Mouse (Mus musculus): ENCODE measurements around the gene Tph2. TPM values are rescaled to one million over a fixed set of nuclear protein-coding genes. Genes with fewer than 3 reads are reported as not detected.
"Not testable (repeated sequence)": the region's sequence is repeated elsewhere in the genome, so short reads cannot be mapped to it uniquely, and the experiment has no call there.

Gene Tph2
- polyA plus RNA-seq, 1 experiment from 2014 or later: 13.8 TPM

DNA sequence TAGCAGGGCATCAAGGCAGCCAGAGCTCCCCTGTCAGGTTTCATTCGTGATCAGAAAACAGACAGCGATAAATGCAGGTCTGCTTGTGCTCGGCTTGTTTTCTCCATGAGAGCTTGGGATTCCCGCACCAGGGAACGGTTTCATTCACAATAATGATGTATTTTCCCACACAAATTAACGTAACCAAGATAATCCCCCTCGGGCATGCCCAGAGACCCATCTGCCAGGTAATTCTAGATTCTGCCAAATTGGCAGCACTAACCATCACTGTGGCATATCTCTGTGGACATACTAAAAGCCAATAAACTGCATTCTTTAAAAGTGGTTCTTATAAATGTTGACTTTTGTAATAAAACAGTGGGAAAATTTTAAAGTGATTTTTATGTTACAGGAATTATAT, 6.4 kb upstream of the Tph2 start:
- ATAC-seq: peak; percentile 74; the same call in 1 of the 2 replicates

GRCm38 (mm10) chr10:115187390-115187789, 2.6 kb upstream of the Tph2 start:
- Histone ChIP-seq H3K9me3 (ENCODE audit: control insufficient read depth, low read length) (no peaks in the 10 kb centered on the region), H3K27me3 (replicated peaks; ENCODE audit: control insufficient read depth, insufficient read depth, low read length) (no peaks in the 10 kb centered on the region), H3K9ac (ENCODE audit: low read depth, low read length) (no peak overlapping the region), H3K4me1 (ENCODE audit: control insufficient read depth, insufficient read depth, low read depth, low read length) (no peaks in the 10 kb centered on the region), H3K4me2 (ENCODE audit: low read length) (no peak overlapping the region), H3K4me3 (ENCODE audit: low read length) (no peak overlapping the region), H3K36me3 (ENCODE audit: control insufficient read depth, insufficient read depth, low read length) (no peaks in the 10 kb centered on the region), H3K27ac (ENCODE audit: low read depth, low read length) (no peak overlapping the region)
- no peak for ATAC-seq
- 77% methylated on average over 1 of the region's 1 CpGs for WGBS

More for the DNA sequence above, 6.4 kb upstream of the Tph2 start:
- 60% methylated on average over 7 of the region's 7 CpGs for WGBS
- Histone ChIP-seq H3K9me3 (ENCODE audit: control insufficient read depth, low read length) (no peaks in the 10 kb centered on the region), H3K4me1 (ENCODE audit: control insufficient read depth, insufficient read depth, low read depth, low read length) (no peaks in the 10 kb centered on the region), H3K9ac (ENCODE audit: low read depth, low read length) (no peak overlapping the region), H3K4me3 (ENCODE audit: low read length) (no peak overlapping the region), H3K27me3 (replicated peaks; ENCODE audit: control insufficient read depth, insufficient read depth, low read length) (no peaks in the 10 kb centered on the region), H3K4me2 (ENCODE audit: low read length) (no peak overlapping the region), H3K36me3 (ENCODE audit: control insufficient read depth, insufficient read depth, low read length) (no peaks in the 10 kb centered on the region), H3K27ac (ENCODE audit: low read depth, low read length) (no peak overlapping the region)

DNA sequence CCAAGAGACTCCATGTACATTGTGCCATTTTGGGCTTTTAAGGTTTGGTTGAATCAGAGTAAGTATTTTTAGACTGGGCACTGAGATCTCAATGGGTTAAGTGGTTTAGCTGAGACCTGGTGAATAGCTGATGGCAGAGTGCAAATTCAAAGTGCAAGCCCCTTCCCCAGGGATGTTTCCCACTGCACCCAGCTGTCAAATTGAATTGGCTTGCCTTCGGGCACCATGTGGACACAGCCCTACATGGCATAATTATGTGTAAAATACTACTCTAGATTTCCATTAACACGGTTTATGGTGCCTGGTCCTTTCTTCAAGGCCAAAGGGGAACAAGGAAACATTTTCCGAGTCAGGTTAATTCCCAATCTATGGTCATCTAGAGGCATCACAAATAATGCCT, 3.8 kb downstream of the Tph2 start:
- WGBS: 25% methylated on average over 3 of the region's 3 CpGs
- H3K36me3 ChIP-seq (ENCODE audit: control insufficient read depth, insufficient read depth, low read length): no peaks in the 10 kb centered on the region
- no peak overlapping the region for H3K4me2 ChIP-seq (ENCODE audit: low read length)
- no peak overlapping the region for H3K9ac ChIP-seq (ENCODE audit: low read depth, low read length)
- no peak overlapping the region for H3K4me3 ChIP-seq (ENCODE audit: low read length)
- no peak overlapping the region for H3K27ac ChIP-seq (ENCODE audit: low read depth, low read length)
- 0 out of 2 replicates have a peak, but pooled peaks have one; percentile 22 for ATAC-seq
- no peaks in the 10 kb centered on the region for H3K27me3 ChIP-seq (replicated peaks; ENCODE audit: control insufficient read depth, insufficient read depth, low read length)
- H3K4me1 ChIP-seq (ENCODE audit: control insufficient read depth, insufficient read depth, low read depth, low read length): no peaks in the 10 kb centered on the region
- no peaks in the 10 kb centered on the region for H3K9me3 ChIP-seq (ENCODE audit: control insufficient read depth, low read length)

GRCm38 (mm10) chr10:115178019-115178418, 6.8 kb downstream of the Tph2 start:
- H3K4me3 ChIP-seq (ENCODE audit: low read length); H3K9ac ChIP-seq (ENCODE audit: low read depth, low read length); H3K4me2 ChIP-seq (ENCODE audit: low read length); H3K4me1 ChIP-seq (ENCODE audit: control insufficient read depth, insufficient read depth, low read depth, low read length); H3K27ac ChIP-seq (ENCODE audit: low read depth, low read length); ATAC-seq; H3K9me3 ChIP-seq (ENCODE audit: control insufficient read depth, low read length); H3K27me3 ChIP-seq (replicated peaks; ENCODE audit: control insufficient read depth, insufficient read depth, low read length); H3K36me3 ChIP-seq (ENCODE audit: control insufficient read depth, insufficient read depth, low read length): not testable (repeated sequence)
- WGBS: 68% methylated on average over 6 of the region's 6 CpGs

DNA sequence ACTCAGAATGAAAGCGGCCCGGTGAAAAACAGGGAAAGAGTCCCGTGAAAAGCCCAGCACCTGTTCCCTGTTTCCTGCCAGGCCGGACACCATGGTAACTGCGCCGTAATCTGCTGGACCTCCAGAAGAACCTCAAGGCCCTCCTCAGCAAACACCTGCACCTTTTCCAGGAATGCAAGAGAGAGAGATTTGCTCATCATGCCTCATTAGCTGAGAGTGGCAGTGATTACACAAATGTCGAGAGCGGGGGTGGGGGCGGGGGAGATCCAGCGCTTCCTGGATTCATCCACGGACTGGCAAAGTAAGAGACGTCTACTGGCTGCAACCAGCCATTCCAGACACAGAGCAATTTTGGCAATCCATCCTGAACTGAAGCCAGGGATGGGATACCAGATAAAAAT, 9.2 kb downstream of the Tph2 start:
- peak overlapping the region; percentile 38 for H3K4me2 ChIP-seq (ENCODE audit: low read length)
- H3K9ac ChIP-seq (ENCODE audit: low read depth, low read length): no peak overlapping the region
- ATAC-seq: peak; percentile 69
- H3K27me3 ChIP-seq (replicated peaks; ENCODE audit: control insufficient read depth, insufficient read depth, low read length): no peaks in the 10 kb centered on the region
- no peaks in the 10 kb centered on the region for H3K4me1 ChIP-seq (ENCODE audit: control insufficient read depth, insufficient read depth, low read depth, low read length)
- WGBS: 36% methylated on average over 12 of the region's 12 CpGs
- H3K27ac ChIP-seq (ENCODE audit: low read depth, low read length): no peak overlapping the region
- H3K4me3 ChIP-seq (ENCODE audit: low read length): no peak overlapping the region
- H3K36me3 ChIP-seq (ENCODE audit: control insufficient read depth, insufficient read depth, low read length): no peaks in the 10 kb centered on the region
- no peaks in the 10 kb centered on the region for H3K9me3 ChIP-seq (ENCODE audit: control insufficient read depth, low read length)

DNA sequence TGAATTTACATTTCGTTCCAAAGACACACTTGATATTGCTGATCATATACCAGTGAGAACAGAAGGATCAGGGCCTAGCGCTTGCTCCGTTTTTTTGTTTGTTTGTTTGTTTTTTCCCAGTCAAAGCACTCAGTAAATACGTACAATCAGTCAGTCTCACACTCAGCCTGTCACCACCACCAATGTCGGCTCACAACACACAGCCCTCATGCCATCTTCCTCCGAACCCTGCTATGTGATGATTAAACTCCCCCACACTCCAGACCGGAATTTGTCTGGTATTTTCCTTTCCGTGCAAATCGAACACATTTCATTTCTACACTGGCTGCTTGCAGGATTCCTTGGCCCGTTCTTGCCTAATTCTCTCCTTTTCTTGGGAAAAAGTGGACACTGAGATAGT, 11.5 kb downstream of the Tph2 start:
- no peak overlapping the region for H3K4me2 ChIP-seq (ENCODE audit: low read length)
- H3K36me3 ChIP-seq (ENCODE audit: control insufficient read depth, insufficient read depth, low read length): no peaks in the 10 kb centered on the region
- peaks cover 5% of the 10 kb centered on the region for H3K4me1 ChIP-seq (ENCODE audit: control insufficient read depth, insufficient read depth, low read depth, low read length)
- H3K9ac ChIP-seq (ENCODE audit: low read depth, low read length): no peak overlapping the region
- WGBS: 82% methylated on average over 10 of the region's 10 CpGs
- no peak for ATAC-seq
- no peak overlapping the region for H3K4me3 ChIP-seq (ENCODE audit: low read length)
- no peaks in the 10 kb centered on the region for H3K9me3 ChIP-seq (ENCODE audit: control insufficient read depth, low read length)
- no peaks in the 10 kb centered on the region for H3K27me3 ChIP-seq (replicated peaks; ENCODE audit: control insufficient read depth, insufficient read depth, low read length)
- H3K27ac ChIP-seq (ENCODE audit: low read depth, low read length): no peak overlapping the region

GRCm38 (mm10) chr10:115171351-115171818, 13.4 kb downstream of the Tph2 start:
- no peaks in the 10 kb centered on the region for H3K36me3 ChIP-seq (ENCODE audit: control insufficient read depth, insufficient read depth, low read length)
- WGBS: 30% methylated on average over 8 of the region's 8 CpGs

GRCm38 (mm10) chr10:115170496-115171350, 14.1 kb downstream of the Tph2 start:
- 0 out of 2 replicates have a peak, but pooled peaks have one; percentile 18 for ATAC-seq
- Histone ChIP-seq H3K36me3 (ENCODE audit: control insufficient read depth, insufficient read depth, low read length) (no peaks in the 10 kb centered on the region), H3K27ac (ENCODE audit: low read depth, low read length) (no peak overlapping the region), H3K9me3 (ENCODE audit: control insufficient read depth, low read length) (no peaks in the 10 kb centered on the region), H3K4me2 (ENCODE audit: low read length) (no peak overlapping the region), H3K9ac (ENCODE audit: low read depth, low read length) (no peak overlapping the region), H3K27me3 (replicated peaks; ENCODE audit: control insufficient read depth, insufficient read depth, low read length) (no peaks in the 10 kb centered on the region), H3K4me1 (ENCODE audit: control insufficient read depth, insufficient read depth, low read depth, low read length) (peaks cover 5% of the 10 kb centered on the region), H3K4me3 (ENCODE audit: low read length) (no peak overlapping the region)
- WGBS: 77% methylated on average over 7 of the region's 7 CpGs

More at GRCm38 (mm10) chr10:115171351-115171818, 13.4 kb downstream of the Tph2 start:
- Histone ChIP-seq H3K9me3 (ENCODE audit: control insufficient read depth, low read length) (no peaks in the 10 kb centered on the region), H3K4me2 (ENCODE audit: low read length) (no peak overlapping the region), H3K4me1 (ENCODE audit: control insufficient read depth, insufficient read depth, low read depth, low read length) (peaks cover 5% of the 10 kb centered on the region), H3K9ac (ENCODE audit: low read depth, low read length) (no peak overlapping the region), H3K27ac (ENCODE audit: low read depth, low read length) (no peak overlapping the region), H3K4me3 (ENCODE audit: low read length) (no peak overlapping the region), H3K27me3 (replicated peaks; ENCODE audit: control insufficient read depth, insufficient read depth, low read length) (no peaks in the 10 kb centered on the region)
- ATAC-seq: peak; percentile 84

- H3K9ac ChIP-seq (ENCODE audit: low read depth, low read length): no peak overlapping the region
- H3K9me3 ChIP-seq (ENCODE audit: control insufficient read depth, low read length): no peaks in the 10 kb centered on the region
- ATAC-seq: 0 out of 2 replicates have a peak, but pooled peaks have one; percentile 47
- H3K4me1 ChIP-seq (ENCODE audit: control insufficient read depth, insufficient read depth, low read depth, low read length): peaks cover 5% of the 10 kb centered on the region
- no peaks in the 10 kb centered on the region for H3K27me3 ChIP-seq (replicated peaks; ENCODE audit: control insufficient read depth, insufficient read depth, low read length)
- H3K4me3 ChIP-seq (ENCODE audit: low read length): no peak overlapping the region
- WGBS: 18% methylated on average over 9 of the region's 9 CpGs
- no peak overlapping the region for H3K27ac ChIP-seq (ENCODE audit: low read depth, low read length)
- no peaks in the 10 kb centered on the region for H3K36me3 ChIP-seq (ENCODE audit: control insufficient read depth, insufficient read depth, low read length)
- H3K4me2 ChIP-seq (ENCODE audit: low read length): peak overlapping the region; percentile 12; the same call in 1 of the 2 replicates
These were observed 15.4 kb downstream of the Tph2 start for GRCm38 (mm10) chr10:115169410-115169809.

Data from hindbrain, embryonic 16.5 days (tissue).